Mouse (Mus musculus) neural tube, embryonic 14.5 days (tissue): Measurements from ENCODE around the gene Spint2. TPM values are rescaled to one million over a fixed set of nuclear protein-coding genes. Genes with fewer than 3 reads are reported as not detected.
A peak's percentile ranks its signal among the peaks of the same experiment; 100 is the strongest.

Experiments
- ATAC-seq: fragments of 200-750 bp; cut with Nextera tagmentation; 2 replicates; pipeline ENCODE4 v1.8.0; 2017; ENCODE audit warnings: low read depth, mild to moderate bottlenecking, moderate TSS enrichment, moderate library complexity
- H3K27ac ChIP-seq: fragments of 300-500 bp; sonication (generic); 2 replicates; pipeline ENCODE4 v1.5.1; 2014; ENCODE audit warnings: low read depth, mild to moderate bottlenecking, control low read depth, low read length, moderate library complexity, mixed read lengths
- H3K27me3 ChIP-seq: fragments of 300-500 bp; sonication (generic); 2 replicates; pipeline ENCODE4 v1.6.1; 2014; ENCODE audit warnings: low read length; ENCODE audit not compliant: control insufficient read depth, insufficient read depth
- H3K36me3 ChIP-seq: fragments of 300-500 bp; sonication (generic); 2 replicates; pipeline ENCODE4 v1.6.1; 2014; ENCODE audit warnings: low read length, mixed read lengths; ENCODE audit not compliant: control insufficient read depth, insufficient read depth
- H3K4me1 ChIP-seq: fragments of 300-500 bp; sonication (generic); 2 replicates; pipeline ENCODE4 v1.6.1; 2014; ENCODE audit warnings: low read length; ENCODE audit not compliant: control insufficient read depth, insufficient read depth
- H3K4me2 ChIP-seq: fragments of 300-500 bp; sonication (generic); 2 replicates; pipeline ENCODE4 v1.6.1; 2014; ENCODE audit warnings: mild to moderate bottlenecking, low read depth, low read length, control low read depth
- H3K4me3 ChIP-seq: fragments of 300-500 bp; sonication (generic); 2 replicates; pipeline ENCODE4 v1.5.1; 2014; ENCODE audit warnings: low read depth, low read length, control low read depth, mixed read lengths
- H3K9ac ChIP-seq: fragments of 300-500 bp; sonication (generic); replicated peaks from 2 replicates; pipeline ENCODE4 v1.6.1; 2014; ENCODE audit warnings: low read depth, mild to moderate bottlenecking, control low read depth, low read length, mixed read lengths
- H3K9me3 ChIP-seq: fragments of 300-500 bp; sonication (generic); 2 replicates; pipeline ENCODE4 v1.6.1; 2016; ENCODE audit warnings: low read length; ENCODE audit not compliant: control insufficient read depth
- WGBS: fragments of 180-500 bp; shearing (Covaris S2); extraction: QIAGEN DNeasy Blood & Tissue Kit; methylation state at CpG from one replicate; pipeline ENCODE4 v1.1.7; 2014; 5-methylcytosine and 5-hydroxymethylcytosine counted together
- polyA plus RNA-seq: library from polyadenylated mRNA; unstranded; fragments of >200 nt; fragmentation: Nextera tagmentation; extraction: Ambion mirVana; gene quantifications from 2 replicates; pipeline ENCODE4 v1.2.1, GENCODE M21; 2014

Gene Spint2
- polyA plus RNA-seq, 1 experiment from 2014 or later = 62.4 TPM

DNA sequence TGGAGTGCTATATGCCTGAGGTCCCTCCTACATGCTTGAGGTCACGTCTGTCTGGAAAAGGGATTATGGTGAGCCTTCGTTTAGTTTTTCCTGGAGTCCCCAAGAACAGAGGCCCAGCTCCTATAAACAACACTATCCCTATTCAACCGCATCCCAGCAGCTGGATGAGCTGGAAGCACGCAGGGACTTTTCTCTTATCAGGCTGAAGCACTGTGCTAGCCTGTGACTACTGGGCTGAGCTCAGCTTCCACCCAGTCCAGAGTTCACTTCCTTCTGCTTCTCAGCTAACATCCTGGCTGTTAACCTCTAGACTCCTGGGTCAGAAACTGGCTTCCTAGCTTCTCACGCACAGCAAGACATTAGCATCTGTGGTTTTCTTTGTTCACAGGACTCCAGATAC, 27.9 kb downstream of the Spint2 start:
- ATAC-seq = no peak
- Histone ChIP-seq H3K4me3 (no peak overlapping the region), H3K27ac (no peak overlapping the region), H3K9ac (no peak overlapping the region), H3K27me3 (no peaks in the 10 kb centered on the region), H3K36me3 (no peaks in the 10 kb centered on the region), H3K4me2 (no peak overlapping the region), H3K9me3 (no peaks in the 10 kb centered on the region), H3K4me1 (no peaks in the 10 kb centered on the region)
- 62% methylated on average over 5 of the region's 5 CpGs for WGBS

DNA sequence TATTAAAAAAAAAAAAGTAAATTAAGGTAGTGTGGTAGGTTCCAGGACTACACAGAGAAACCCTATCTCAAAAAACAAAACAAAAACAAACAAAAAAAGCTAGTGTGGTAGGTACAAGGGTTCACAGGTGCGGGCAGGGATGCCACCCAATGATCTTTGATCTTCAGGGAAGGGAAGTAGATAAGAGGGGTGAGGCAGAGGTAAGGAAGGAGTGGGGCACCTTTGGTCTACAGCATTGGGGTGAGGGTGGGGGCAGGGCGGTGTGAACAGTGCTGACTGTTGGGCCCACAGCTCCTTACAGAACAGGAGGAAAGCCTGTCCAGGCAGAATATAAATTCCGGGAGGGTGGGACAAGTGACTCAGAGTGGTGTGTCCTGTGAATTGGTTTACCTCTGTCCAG, 30.5 kb downstream of the Spint2 start:
- no peak overlapping the region for H3K9ac ChIP-seq
- no peak overlapping the region for H3K4me2 ChIP-seq
- WGBS = 87% methylated on average over 3 of the region's 3 CpGs
- peaks cover 5% of the 10 kb centered on the region; the same call in 1 of the 2 replicates for H3K27me3 ChIP-seq
- no peak overlapping the region for H3K27ac ChIP-seq
- no peak for ATAC-seq
- H3K9me3 ChIP-seq = no peaks in the 10 kb centered on the region
- H3K36me3 ChIP-seq = no peaks in the 10 kb centered on the region
- no peaks in the 10 kb centered on the region for H3K4me1 ChIP-seq
- no peak overlapping the region for H3K4me3 ChIP-seq

DNA sequence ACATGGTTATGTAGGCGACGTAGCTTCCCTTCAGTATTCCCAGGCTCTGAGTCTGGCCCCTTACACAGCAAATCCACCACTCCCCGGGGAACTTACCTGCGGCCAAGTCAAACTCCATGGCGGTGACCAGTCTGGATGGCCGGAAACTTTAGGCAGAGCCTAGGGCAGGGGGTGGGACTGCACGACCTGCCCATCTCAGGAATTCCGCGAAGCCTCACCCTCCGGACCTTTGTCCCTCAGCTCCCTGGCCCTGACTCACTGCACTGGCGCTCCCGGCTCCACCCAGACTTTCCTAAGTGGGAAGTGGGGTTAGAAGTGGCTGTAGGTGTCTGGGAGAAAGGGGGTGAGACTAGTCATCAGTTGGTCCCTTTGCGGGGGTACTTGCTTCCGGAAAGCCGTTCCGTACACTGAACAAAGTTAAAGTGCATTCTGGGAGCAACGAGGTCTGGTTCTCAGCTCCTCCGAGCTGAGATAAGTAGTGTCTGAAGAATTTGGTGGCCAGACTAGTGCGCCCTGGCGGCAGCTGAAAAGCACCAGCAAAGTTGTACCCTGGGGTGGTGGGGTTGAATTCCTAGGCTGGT, 33.4 kb downstream of the Spint2 start, which contains the start of gene 2200002D01Rik:
Gene 2200002D01Rik, minus strand, starts transcription at position 206 of the 581 bp plus-strand sequence.
- Histone ChIP-seq H3K9ac (peak within 1 kb of the TSS; percentile 32; the same call in 1 of the 2 replicates), H3K36me3 (no peaks in the 10 kb centered on the region; the same call in 1 of the 2 replicates), H3K4me1 (no peaks in the 10 kb centered on the region), H3K4me2 (peak within 1 kb of the TSS; percentile 21), H3K4me3 (no peak within 1 kb of the TSS), H3K27ac (no peak within 1 kb of the TSS), H3K27me3 (peaks cover 5% of the 10 kb centered on the region; the same call in 1 of the 2 replicates), H3K9me3 (no peaks in the 10 kb centered on the region)
- ATAC-seq = no peak
- 15% methylated on average over 20 of the region's 20 CpGs for WGBS

DNA sequence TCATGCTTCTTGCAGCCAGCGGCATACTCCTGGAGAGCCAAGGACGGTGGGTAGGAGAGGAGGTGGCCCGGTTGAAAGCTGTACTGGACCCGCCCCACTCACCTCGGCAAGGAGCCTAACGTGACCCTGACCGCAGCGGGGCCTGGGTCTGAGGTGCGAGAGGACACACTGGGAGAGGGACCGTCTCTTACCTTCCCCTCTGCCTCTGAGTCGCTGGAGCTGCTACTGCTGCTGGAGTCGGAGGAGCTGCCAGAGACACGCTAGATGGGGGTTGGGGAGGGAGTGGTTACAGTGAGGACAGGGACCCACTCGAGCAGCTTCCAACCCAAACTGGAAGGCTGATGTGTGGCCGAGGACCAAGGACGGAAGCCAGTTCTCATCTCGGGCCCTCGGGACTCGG, 34.0 kb downstream of the Spint2 start:
- no peak overlapping the region for H3K27ac ChIP-seq
- 16% methylated on average over 16 of the region's 19 CpGs for WGBS
- H3K9me3 ChIP-seq = no peaks in the 10 kb centered on the region
- peak overlapping the region; percentile 32; the same call in 1 of the 2 replicates for H3K9ac ChIP-seq
- no peak for ATAC-seq
- peak overlapping the region; percentile 21; the same call in 1 of the 2 replicates for H3K4me2 ChIP-seq
- H3K4me3 ChIP-seq = no peak overlapping the region
- no peaks in the 10 kb centered on the region; the same call in 1 of the 2 replicates for H3K36me3 ChIP-seq
- no peaks in the 10 kb centered on the region for H3K4me1 ChIP-seq
- peaks cover 5% of the 10 kb centered on the region; the same call in 1 of the 2 replicates for H3K27me3 ChIP-seq

DNA sequence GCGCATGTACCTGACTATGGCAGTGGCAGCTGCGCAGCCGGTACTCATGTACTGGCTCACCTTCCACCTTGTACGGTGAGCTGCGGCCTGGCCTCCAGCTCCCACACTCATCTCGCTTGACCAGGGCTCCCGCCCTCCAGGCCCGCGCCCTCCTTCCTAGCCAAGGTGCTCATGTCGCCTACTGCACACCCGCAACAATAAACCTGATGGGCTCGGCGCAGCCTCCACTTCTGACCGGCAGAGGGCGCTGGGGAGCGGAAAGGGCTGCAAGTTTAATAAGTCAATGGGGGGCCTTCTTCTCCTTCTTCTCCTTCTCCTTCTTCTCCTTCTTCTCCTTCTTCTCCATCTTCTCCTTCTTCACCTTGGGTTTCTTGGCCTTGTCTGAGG, 34.4 kb downstream of the Spint2 start:
- Histone ChIP-seq H3K9me3 (no peaks in the 10 kb centered on the region), H3K4me3 (no peak overlapping the region), H3K4me2 (0 out of 2 replicates have a peak overlapping the region, but pooled peaks have one; percentile 21), H3K4me1 (no peaks in the 10 kb centered on the region), H3K9ac (0 out of 2 replicates have a peak overlapping the region, but pooled peaks have one; percentile 32), H3K27me3 (peaks cover 5% of the 10 kb centered on the region; the same call in 1 of the 2 replicates), H3K27ac (no peak overlapping the region), H3K36me3 (no peaks in the 10 kb centered on the region; the same call in 1 of the 2 replicates)
- ATAC-seq = peak; percentile 42; the same call in 1 of the 2 replicates
- WGBS = 28% methylated on average over 16 of the region's 16 CpGs

DNA sequence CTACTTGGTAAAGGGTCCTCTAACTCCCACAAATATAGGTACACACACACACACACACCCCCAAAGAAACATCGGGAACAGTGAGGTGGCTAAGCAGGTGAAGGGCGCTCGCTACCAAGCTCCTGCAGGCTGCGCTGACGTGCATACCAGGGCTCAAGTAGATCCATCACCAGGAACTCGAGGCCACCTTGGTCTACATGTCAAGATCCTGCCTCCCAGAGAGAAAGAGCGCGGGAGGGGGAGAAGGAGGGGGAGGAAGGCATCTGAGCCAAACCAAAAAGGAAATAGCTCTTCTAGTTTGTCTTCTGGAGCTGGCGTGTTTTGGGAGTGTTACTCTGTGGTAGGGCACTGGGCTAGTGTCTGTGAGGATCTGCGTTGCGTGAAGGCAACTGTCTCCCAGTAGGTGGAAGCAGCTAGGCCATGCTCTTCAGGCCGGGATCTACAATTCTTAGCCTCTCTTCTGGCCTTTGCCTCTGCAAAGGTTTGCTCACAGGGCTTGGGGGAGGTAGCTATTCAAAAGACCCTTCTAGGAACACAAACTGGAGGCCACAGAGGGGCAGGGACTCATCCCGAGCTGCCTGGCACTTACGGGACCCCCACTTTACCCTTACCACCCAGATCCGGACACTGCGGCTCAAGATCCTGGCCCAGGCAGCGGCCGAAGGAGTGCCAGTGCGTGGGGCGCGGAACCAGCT, 34.9 kb downstream of the Spint2 start:
- Histone ChIP-seq H3K4me2 (no peak overlapping the region), H3K36me3 (no peaks in the 10 kb centered on the region; the same call in 1 of the 2 replicates), H3K27me3 (peaks cover 5% of the 10 kb centered on the region; the same call in 1 of the 2 replicates), H3K9me3 (no peaks in the 10 kb centered on the region), H3K4me3 (no peak overlapping the region), H3K9ac (no peak overlapping the region), H3K4me1 (no peaks in the 10 kb centered on the region), H3K27ac (no peak overlapping the region)
- ATAC-seq = no peak
- WGBS = 87% methylated on average over 21 of the region's 21 CpGs

DNA sequence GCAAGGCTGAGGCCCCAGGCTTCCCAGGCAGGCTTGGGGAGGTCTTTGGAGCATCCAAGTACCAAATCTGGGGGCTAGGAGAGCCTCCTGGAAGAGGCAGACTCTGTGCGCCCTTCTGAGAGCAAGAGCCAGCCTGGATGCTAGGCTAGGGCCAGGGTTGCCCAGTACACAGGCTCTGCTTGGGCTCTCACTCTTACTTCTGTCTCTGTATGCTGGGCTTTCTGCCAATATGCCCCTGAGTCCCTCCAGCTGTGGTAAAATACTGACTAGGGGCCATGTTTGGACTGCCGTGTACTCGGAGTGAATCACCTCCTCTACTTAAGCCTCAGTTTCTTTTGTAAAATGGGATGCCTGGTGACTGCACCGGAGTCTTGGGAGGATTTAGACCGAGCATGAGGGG, 35.7 kb downstream of the Spint2 start:
- no peak overlapping the region for H3K9ac ChIP-seq
- H3K4me2 ChIP-seq = no peak overlapping the region
- no peak for ATAC-seq
- no peaks in the 10 kb centered on the region for H3K4me1 ChIP-seq
- H3K27ac ChIP-seq = no peak overlapping the region
- H3K4me3 ChIP-seq = no peak overlapping the region
- H3K9me3 ChIP-seq = no peaks in the 10 kb centered on the region
- H3K36me3 ChIP-seq = no peaks in the 10 kb centered on the region; the same call in 1 of the 2 replicates
- 88% methylated on average over 5 of the region's 5 CpGs for WGBS
- H3K27me3 ChIP-seq = peaks cover 5% of the 10 kb centered on the region; the same call in 1 of the 2 replicates

DNA sequence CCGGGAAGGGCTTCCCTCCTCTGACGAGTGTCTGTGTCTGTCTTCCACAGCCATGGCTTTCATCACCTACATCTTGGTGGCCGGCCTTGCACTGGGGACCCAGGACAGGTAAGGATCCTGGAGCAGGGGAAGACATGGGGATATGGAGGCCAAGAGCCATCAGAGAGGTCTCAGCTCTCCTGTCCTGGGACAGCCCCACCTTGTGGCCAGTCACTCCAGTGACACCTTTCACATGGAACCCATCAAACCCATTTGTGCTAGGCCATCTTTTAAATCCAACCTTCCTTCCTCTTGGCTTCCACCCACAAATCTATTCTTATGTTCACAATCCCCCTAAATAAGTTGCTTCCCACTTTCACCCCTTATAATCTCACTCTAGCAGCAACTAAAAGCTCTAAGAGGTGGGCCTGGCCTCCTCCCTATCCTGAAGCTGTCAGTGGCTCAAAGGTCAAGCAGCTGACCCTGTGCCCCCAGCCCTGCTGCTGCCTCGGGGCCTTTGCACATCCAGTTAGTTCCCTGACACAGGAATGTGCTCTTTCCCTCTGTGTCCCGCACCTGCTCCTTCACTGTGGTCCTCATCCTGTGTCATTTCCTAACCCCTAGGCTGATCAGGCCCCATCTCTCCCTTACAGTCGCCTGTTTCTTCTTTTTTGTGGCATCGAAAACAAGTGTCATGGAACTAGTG, 36.8 kb downstream of the Spint2 start:
- no peak for ATAC-seq
- no peak overlapping the region for H3K4me2 ChIP-seq
- H3K27me3 ChIP-seq = peaks cover 5% of the 10 kb centered on the region; the same call in 1 of the 2 replicates
- 90% methylated on average over 7 of the region's 7 CpGs for WGBS
- H3K9me3 ChIP-seq = no peaks in the 10 kb centered on the region
- H3K36me3 ChIP-seq = no peaks in the 10 kb centered on the region; the same call in 1 of the 2 replicates
- H3K27ac ChIP-seq = no peak overlapping the region
- H3K4me1 ChIP-seq = no peaks in the 10 kb centered on the region
- H3K4me3 ChIP-seq = no peak overlapping the region
- H3K9ac ChIP-seq = no peak overlapping the region
